Mouse (Mus musculus) kidney, adult 2 months (tissue): ENCODE data around the gene Bcar3. TPM values are rescaled to one million over a fixed set of nuclear protein-coding genes. Genes with fewer than 3 reads are reported as not detected.

Source experiments
- DNase-seq: peaks from one replicate; pipeline ENCODE4 v3.0.0; 2021
- H3K27ac ChIP-seq: fragments of 200-500 bp; 2 replicates; pipeline ENCODE4 v1.5.1; 2012; ENCODE audit warnings: low read depth, low read length, control low read depth, inconsistent platforms; ENCODE audit not compliant: insufficient read depth
- H3K27me3 ChIP-seq: fragments of 200-500 bp; replicated peaks from 2 replicates; pipeline ENCODE4 v1.6.1; 2012; ENCODE audit warnings: mild to moderate bottlenecking, moderate library complexity, low read length, inconsistent platforms; ENCODE audit not compliant: control insufficient read depth, insufficient read depth
- H3K36me3 ChIP-seq: fragments of 200-500 bp; 2 replicates; pipeline ENCODE4 v1.6.1; 2012; ENCODE audit warnings: mild to moderate bottlenecking, moderate library complexity, low read length, inconsistent platforms; ENCODE audit not compliant: control insufficient read depth, insufficient read depth
- H3K4me1 ChIP-seq: fragments of 200-500 bp; 2 replicates; pipeline ENCODE4 v1.6.1; 2011; ENCODE audit warnings: low read length; ENCODE audit not compliant: control insufficient read depth, insufficient read depth
- H3K4me3 ChIP-seq: fragments of 200-500 bp; 2 replicates; pipeline ENCODE4 v1.5.1; 2011; ENCODE audit warnings: mild to moderate bottlenecking, low read depth, low read length, control low read depth; ENCODE audit not compliant: insufficient read depth
- CTCF ChIP-seq: fragments of 200-500 bp; conservative IDR thresholded peaks from 2 replicates; pipeline ENCODE4 v1.5.1; 2011; ENCODE audit warnings: low read depth, mild to moderate bottlenecking, control low read depth, low read length, moderate library complexity, mixed read lengths; ENCODE audit not compliant: insufficient read depth, insufficient read length
- POLR2A ChIP-seq: fragments of 200-500 bp; IDR thresholded peaks from one replicate; pipeline ENCODE4 v1.6.1; 2011; ENCODE audit warnings: low read depth, low read length, control low read depth
- WGBS: fragments of 180-500 bp; shearing (Covaris S2); methylation state at CpG from one replicate; pipeline ENCODE4 v1.1.7; 2018; 5-methylcytosine and 5-hydroxymethylcytosine counted together
- polyA plus RNA-seq: library from polyadenylated mRNA; depleted of rRNA; stranded (reverse); fragments of >200 nt; gene quantifications from 2 replicates; pipeline ENCODE4 v1.2.3, GENCODE M21; 2012; rRNA removed

The Bcar3 gene
- 41.3 and 45.1 TPM in 2 replicates for polyA plus RNA-seq

DNA sequence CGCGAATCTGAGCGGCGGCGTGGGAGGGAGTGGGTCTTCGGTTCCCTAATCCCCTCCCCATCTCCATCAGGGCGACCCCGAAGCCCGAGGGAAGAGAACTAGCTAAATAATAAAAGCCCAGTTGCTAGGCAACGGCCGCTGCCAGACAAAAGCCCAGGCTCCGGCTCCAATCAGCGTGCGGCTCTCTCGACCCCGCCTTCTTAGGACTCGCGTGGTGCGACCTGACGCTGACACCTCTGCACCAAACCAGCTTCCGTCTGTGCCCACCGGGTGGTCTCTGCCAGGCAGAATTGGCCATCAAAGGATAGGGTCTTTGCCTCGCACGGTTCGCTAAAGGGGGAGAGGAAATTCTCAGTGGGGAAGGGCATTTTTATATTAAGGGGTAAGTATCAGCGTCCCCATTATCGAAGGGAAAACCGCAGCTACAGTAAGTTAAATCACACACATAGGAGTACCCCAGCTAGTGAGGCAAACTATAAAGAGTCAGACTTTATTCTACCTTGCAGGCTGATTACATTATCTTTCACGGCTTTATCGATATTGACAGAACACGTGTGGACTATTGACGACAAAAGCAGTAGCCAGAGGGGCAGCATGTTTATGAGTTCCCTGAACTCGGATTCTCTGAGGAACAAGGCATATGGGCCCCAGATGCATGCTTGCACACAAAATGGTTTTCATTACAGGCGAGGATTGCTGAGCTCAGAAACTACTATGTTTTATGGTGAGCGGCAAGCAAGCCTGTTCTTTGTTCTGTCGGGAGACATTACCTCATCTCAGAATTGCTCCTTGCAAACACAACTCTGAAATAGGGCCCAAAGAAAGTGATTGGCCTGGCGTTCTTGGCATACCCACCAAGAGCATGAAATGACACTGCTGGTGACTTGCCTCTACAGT is at the start of gene Bcar3:
TSS of gene Bcar3 (plus strand) at position 183 of the 897 bp plus-strand sequence.
- TF ChIP-seq CTCF: no peak
- TF ChIP-seq POLR2A: no peak
- H3K4me3 ChIP-seq: peak within 1 kb of the TSS; percentile 83
- DNase-seq: peak; percentile 96
- H3K27ac ChIP-seq: peak within 1 kb of the TSS; percentile 93
- no peaks in the 10 kb centered on the region for H3K27me3 ChIP-seq
- WGBS: 11% methylated on average over 37 of the region's 37 CpGs
- H3K4me1 ChIP-seq: no peaks in the 10 kb centered on the region; the same call in 1 of the 2 replicates
- H3K36me3 ChIP-seq: no peaks in the 10 kb centered on the region

DNA sequence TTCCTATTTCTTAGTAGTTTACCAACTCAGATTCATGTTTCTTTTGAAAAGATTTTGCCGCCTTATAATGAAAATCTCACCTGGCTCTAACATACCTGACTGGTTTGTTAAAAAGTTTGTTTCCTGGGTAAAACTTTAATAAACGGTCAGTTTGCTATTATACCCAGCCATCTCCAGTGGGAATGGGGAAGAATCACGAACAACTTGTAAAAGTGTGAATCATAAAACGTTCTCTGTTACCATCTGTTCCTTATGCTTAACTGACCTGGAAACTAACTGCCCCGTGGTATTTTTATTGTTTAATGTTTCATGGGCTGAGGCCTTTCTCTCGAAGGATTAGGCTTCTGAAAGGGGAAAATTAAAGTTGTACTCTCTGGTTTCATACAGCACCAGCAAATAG is 49.2 kb upstream of the Bcar3 start:
- Histone ChIP-seq H3K36me3 (no peaks in the 10 kb centered on the region), H3K4me1 (peaks cover 13% of the 10 kb centered on the region), H3K4me3 (no peak overlapping the region), H3K27me3 (no peaks in the 10 kb centered on the region), H3K27ac (peak overlapping the region; percentile 6; the same call in 1 of the 2 replicates)
- no peak for TF ChIP-seq CTCF
- no peak for TF ChIP-seq POLR2A
- WGBS: 24% methylated on average over 6 of the region's 6 CpGs
- peak; percentile 56 for DNase-seq

DNA sequence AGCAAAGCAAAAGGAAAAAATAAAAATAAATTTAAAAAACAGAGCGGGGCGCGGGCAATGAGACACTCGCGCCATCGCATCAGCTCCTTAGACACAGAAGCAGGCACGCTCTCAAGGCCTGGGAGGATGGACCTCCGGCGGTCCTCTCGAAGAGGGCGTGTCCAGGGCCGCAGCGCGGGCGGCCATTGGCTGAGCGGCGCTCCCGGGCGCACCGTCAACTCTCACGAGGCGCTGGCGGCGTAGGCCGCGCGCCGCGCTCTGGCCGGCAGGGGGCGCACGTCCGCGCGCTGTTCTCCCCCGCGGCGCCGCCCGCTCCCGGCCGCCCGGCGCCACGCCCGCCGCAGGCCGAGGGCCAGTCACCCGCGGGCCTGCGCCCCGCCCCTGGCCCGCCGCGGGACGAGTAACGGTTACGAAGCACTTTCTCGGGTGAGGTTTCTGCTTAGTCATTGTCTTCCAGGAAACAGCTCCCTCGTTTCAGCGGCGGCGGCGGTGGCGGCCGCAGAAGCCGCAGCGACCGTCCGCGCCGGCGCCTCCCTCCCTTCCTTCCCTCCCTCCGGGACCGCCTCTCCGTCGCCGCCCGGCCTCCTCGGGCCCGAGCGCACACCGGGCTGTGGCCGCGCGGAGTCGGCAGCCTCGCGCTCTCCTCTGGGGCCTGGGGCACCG is 48.6 kb upstream of the Bcar3 start, which contains the start of gene Gclm:
TSS of gene Gclm (plus strand) at position 343 of the 663 bp plus-strand sequence.
- DNase-seq: peak; percentile 96
- no peaks in the 10 kb centered on the region for H3K27me3 ChIP-seq
- TF ChIP-seq CTCF: peak; percentile 52
- TF ChIP-seq POLR2A: peak; percentile 51
- H3K36me3 ChIP-seq: no peaks in the 10 kb centered on the region
- WGBS: 4% methylated on average over 88 of the region's 90 CpGs
- peak within 1 kb of the TSS; percentile 86 for H3K4me3 ChIP-seq
- H3K4me1 ChIP-seq: peaks cover 10% of the 10 kb centered on the region
- H3K27ac ChIP-seq: peak within 1 kb of the TSS; percentile 83

DNA sequence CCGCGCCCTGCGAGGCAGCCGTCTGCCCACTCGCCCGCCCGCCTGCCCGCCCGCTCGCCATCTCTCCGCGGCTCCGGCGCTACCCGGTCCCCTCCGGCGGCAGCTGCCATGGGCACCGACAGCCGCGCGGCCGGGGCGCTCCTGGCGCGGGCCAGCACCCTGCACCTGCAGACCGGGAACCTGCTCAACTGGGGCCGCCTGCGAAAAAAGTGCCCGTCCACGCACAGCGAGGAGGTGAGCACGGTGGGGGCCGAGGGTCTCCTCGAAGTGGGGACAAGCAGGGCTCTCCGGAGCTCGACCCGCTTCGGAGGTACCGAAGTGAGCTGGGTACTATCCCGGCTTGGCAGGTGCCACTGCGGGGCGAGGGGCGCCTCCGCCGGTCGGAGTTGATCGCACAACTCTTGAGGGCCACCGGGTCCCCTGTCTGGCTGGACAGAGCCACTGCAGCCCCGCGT is 48.0 kb upstream of the Bcar3 start:
- Histone ChIP-seq H3K4me1 (peaks cover 10% of the 10 kb centered on the region), H3K4me3 (peak overlapping the region; percentile 86), H3K27me3 (no peaks in the 10 kb centered on the region), H3K36me3 (no peaks in the 10 kb centered on the region), H3K27ac (peak overlapping the region; percentile 83)
- DNase-seq: peak; percentile 60
- WGBS: under 1% methylated on average over 47 of the region's 50 CpGs
- TF ChIP-seq CTCF (no peak), POLR2A (no peak)

DNA sequence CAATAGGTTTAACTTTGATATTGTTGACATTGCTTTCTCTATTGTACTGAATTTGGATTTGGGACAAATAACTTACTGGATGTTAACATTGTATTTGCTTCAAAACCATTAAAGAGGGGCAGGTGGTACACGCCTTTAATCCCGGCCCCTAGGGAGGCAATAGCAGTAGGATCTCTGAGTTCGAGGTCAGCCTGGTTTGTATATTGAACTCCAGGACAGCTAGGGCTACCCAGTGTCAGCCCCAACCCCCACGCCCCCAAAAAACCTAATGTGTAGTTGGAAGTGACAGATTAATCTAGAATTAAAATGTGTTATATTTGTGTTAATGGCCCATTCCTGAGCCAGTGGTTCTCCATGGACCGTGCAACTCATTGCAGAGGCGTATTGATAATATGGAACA is 47.5 kb upstream of the Bcar3 start:
- peak; percentile 30 for DNase-seq
- H3K4me1 ChIP-seq: peaks cover 10% of the 10 kb centered on the region
- H3K4me3 ChIP-seq: peak overlapping the region; percentile 86
- no peaks in the 10 kb centered on the region for H3K27me3 ChIP-seq
- 20% methylated on average over 6 of the region's 6 CpGs for WGBS
- TF ChIP-seq CTCF: no peak
- TF ChIP-seq POLR2A: no peak
- no peaks in the 10 kb centered on the region for H3K36me3 ChIP-seq
- H3K27ac ChIP-seq: peak overlapping the region; percentile 83; the same call in 1 of the 2 replicates

DNA sequence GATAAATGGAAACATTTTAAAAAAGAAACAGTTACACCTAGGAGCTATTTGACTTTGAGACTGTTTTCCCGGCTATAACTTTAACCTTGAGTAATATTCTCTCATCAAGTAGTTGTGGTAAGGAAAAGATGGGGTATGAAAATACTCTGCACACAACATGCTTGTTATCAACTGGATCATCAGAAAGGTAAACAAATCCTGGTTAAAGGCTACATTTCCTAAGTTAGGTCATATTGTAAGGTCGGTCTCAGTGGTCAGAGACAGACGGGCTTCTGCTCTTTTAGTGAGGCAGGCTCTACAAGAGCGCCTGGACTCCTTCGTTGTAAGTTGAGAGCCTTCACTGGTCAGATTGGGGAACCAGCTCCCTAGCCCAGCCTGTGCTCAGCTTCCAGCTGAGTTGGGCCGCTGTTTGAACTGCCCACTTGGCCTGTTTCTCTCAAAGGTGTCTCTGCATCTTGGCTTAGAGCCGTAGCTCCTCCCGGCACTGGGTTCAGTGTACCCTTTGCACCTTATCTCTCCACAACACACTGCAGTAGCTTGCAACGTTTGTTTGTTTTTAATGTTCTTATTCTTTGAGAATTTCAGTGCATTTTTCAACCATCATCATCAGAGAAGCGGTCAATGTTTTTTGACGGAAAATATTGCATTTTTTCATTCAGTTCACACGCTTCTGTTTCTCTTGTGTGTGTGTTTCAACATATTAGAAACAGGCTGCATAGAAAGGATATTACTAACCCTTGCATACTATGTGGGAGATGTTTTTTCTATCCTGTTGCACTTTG is 46.8 kb upstream of the Bcar3 start:
- no peak for TF ChIP-seq POLR2A
- Histone ChIP-seq H3K4me1 (peaks cover 11% of the 10 kb centered on the region), H3K4me3 (peak overlapping the region; percentile 40), H3K36me3 (no peaks in the 10 kb centered on the region), H3K27me3 (no peaks in the 10 kb centered on the region), H3K27ac (peak overlapping the region; percentile 56)
- 48% methylated on average over 12 of the region's 12 CpGs for WGBS
- peak; percentile 78 for DNase-seq
